Mouse (Mus musculus): ENCODE results near the gene Olfr1102. TPM values are rescaled to one million over a fixed set of nuclear protein-coding genes. Genes with fewer than 3 reads are reported as not detected.

Gene Olfr1102
- polyA plus RNA-seq (2015; fragmentation: Nextera tagmentation; extraction: Ambion mirVana) = not detected in 2 replicates

- Histone ChIP-seq H3K27ac (no peak within 1 kb of the TSS), H3K27me3 (no peaks in the 10 kb centered on the region), H3K36me3 (ENCODE audit: poor library complexity, severe bottlenecking) (no peaks in the 10 kb centered on the region), H3K4me3 (no peak within 1 kb of the TSS), H3K4me1 (no peaks in the 10 kb centered on the region), H3K4me2 (no peak within 1 kb of the TSS), H3K9me3 (replicated peaks) (no peaks in the 10 kb centered on the region), H3K9ac (no peak within 1 kb of the TSS)
- ATAC-seq = no peak
These were observed at the start of gene Olfr1102 for GRCm38 (mm10) chr2:86998098-86998497. Gene Olfr1102 (plus strand): TSS chr2:86998398.

- WGBS = 92% methylated on average over 1 of the region's 1 CpGs
- Histone ChIP-seq H3K36me3 (ENCODE audit: poor library complexity, severe bottlenecking) (no peaks in the 10 kb centered on the region), H3K4me1 (no peaks in the 10 kb centered on the region), H3K27ac (no peak within 1 kb of the TSS), H3K4me3 (no peak within 1 kb of the TSS), H3K27me3 (no peaks in the 10 kb centered on the region), H3K4me2 (no peak within 1 kb of the TSS), H3K9me3 (replicated peaks) (no peaks in the 10 kb centered on the region), H3K9ac (no peak within 1 kb of the TSS)
- no peak for ATAC-seq
These were observed 37.6 kb upstream of the Olfr1102 start, which contains the start of gene Olfr1099 for GRCm38 (mm10) chr2:86960593-86960992. Gene Olfr1099 (minus strand): TSS chr2:86960693.

- Histone ChIP-seq H3K27me3 (no peaks in the 10 kb centered on the region), H3K27ac (no peak within 1 kb of the TSS), H3K4me1 (no peaks in the 10 kb centered on the region), H3K9me3 (replicated peaks) (no peaks in the 10 kb centered on the region), H3K4me3 (no peak within 1 kb of the TSS), H3K36me3 (ENCODE audit: poor library complexity, severe bottlenecking) (no peaks in the 10 kb centered on the region), H3K9ac (no peak within 1 kb of the TSS), H3K4me2 (no peak within 1 kb of the TSS)
- WGBS = 83% methylated on average over 3 of the region's 3 CpGs
- ATAC-seq = no peak
These were observed 18.3 kb upstream of the Olfr1102 start, which contains the start of gene Olfr1100 for GRCm38 (mm10) chr2:86979854-86980253. Gene Olfr1100 (minus strand): TSS chr2:86979954.

GRCm38 (mm10) chr2:86991121-86991520, 7.1 kb upstream of the Olfr1102 start, which contains the start of gene Olfr1101:
Gene Olfr1101 (minus strand): TSS chr2:86991221.
- no peaks in the 10 kb centered on the region for H3K27me3 ChIP-seq
- H3K4me2 ChIP-seq = no peak within 1 kb of the TSS
- H3K9ac ChIP-seq = no peak within 1 kb of the TSS
- WGBS = 85% methylated on average over 3 of the region's 3 CpGs
- H3K4me3 ChIP-seq = no peak within 1 kb of the TSS
- H3K4me1 ChIP-seq = no peaks in the 10 kb centered on the region
- no peak within 1 kb of the TSS for H3K27ac ChIP-seq
- no peaks in the 10 kb centered on the region for H3K36me3 ChIP-seq (ENCODE audit: poor library complexity, severe bottlenecking)
- ATAC-seq = no peak
- no peaks in the 10 kb centered on the region; the same call in 1 of the 2 replicates for H3K9me3 ChIP-seq (replicated peaks)

GRCm38 (mm10) chr2:87026980-87027379, 28.8 kb downstream of the Olfr1102 start, which contains the start of gene Olfr1104:
Gene Olfr1104 (minus strand): TSS chr2:87027080.
- no peaks in the 10 kb centered on the region for H3K9me3 ChIP-seq (replicated peaks)
- no peak for ATAC-seq
- no peaks in the 10 kb centered on the region for H3K36me3 ChIP-seq (ENCODE audit: poor library complexity, severe bottlenecking)
- WGBS = 81% methylated on average over 1 of the region's 1 CpGs
- no peaks in the 10 kb centered on the region for H3K4me1 ChIP-seq
- H3K4me2 ChIP-seq = no peak within 1 kb of the TSS
- H3K4me3 ChIP-seq = no peak within 1 kb of the TSS
- H3K9ac ChIP-seq = no peak within 1 kb of the TSS
- no peaks in the 10 kb centered on the region for H3K27me3 ChIP-seq
- H3K27ac ChIP-seq = no peak within 1 kb of the TSS

GRCm38 (mm10) chr2:87036431-87036830, 38.2 kb downstream of the Olfr1102 start, which contains the start of gene Olfr1105:
Gene Olfr1105 (minus strand): TSS chr2:87036531.
- H3K9me3 ChIP-seq (replicated peaks) = no peaks in the 10 kb centered on the region
- H3K4me3 ChIP-seq = no peak within 1 kb of the TSS
- H3K9ac ChIP-seq = no peak within 1 kb of the TSS
- H3K27ac ChIP-seq = no peak within 1 kb of the TSS
- no peaks in the 10 kb centered on the region for H3K4me1 ChIP-seq
- H3K4me2 ChIP-seq = no peak within 1 kb of the TSS
- ATAC-seq = no peak
- H3K36me3 ChIP-seq (ENCODE audit: poor library complexity, severe bottlenecking) = no peaks in the 10 kb centered on the region
- H3K27me3 ChIP-seq = no peaks in the 10 kb centered on the region

- Histone ChIP-seq H3K4me2 (no peak within 1 kb of the TSS), H3K27ac (no peak within 1 kb of the TSS), H3K27me3 (no peaks in the 10 kb centered on the region), H3K9me3 (replicated peaks) (no peaks in the 10 kb centered on the region), H3K4me3 (no peak within 1 kb of the TSS), H3K9ac (no peak within 1 kb of the TSS), H3K4me1 (no peaks in the 10 kb centered on the region), H3K36me3 (ENCODE audit: poor library complexity, severe bottlenecking) (no peaks in the 10 kb centered on the region)
- 76% methylated on average over 1 of the region's 1 CpGs for WGBS
- ATAC-seq = no peak
These were observed 54.0 kb downstream of the Olfr1102 start, which contains the start of gene Olfr1106 for GRCm38 (mm10) chr2:87052173-87052572. Gene Olfr1106 (minus strand): TSS chr2:87052273.

Other genes starting within 250 kb of the Olfr1102 start
- gene Olfr1090, start 239.4 kb upstream of the Olfr1102 start, polyA plus RNA-seq (2015; fragmentation: Nextera tagmentation; extraction: Ambion mirVana) = not detected in 2 replicates
- not detected in 2 replicates for gene Olfr1093, start 215.9 kb upstream of the Olfr1102 start, polyA plus RNA-seq (2015; fragmentation: Nextera tagmentation; extraction: Ambion mirVana)
- not detected in 2 replicates for gene Olfr141, start 188.4 kb upstream of the Olfr1102 start, polyA plus RNA-seq (2015; fragmentation: Nextera tagmentation; extraction: Ambion mirVana)
- gene Olfr1094, start 173.7 kb upstream of the Olfr1102 start, polyA plus RNA-seq (2015; fragmentation: Nextera tagmentation; extraction: Ambion mirVana) = not detected in 2 replicates
- gene Olfr1095, start 146.7 kb upstream of the Olfr1102 start, polyA plus RNA-seq (2015; fragmentation: Nextera tagmentation; extraction: Ambion mirVana) = not detected in 2 replicates
- not detected in 2 replicates for gene Gm13723, start 123.6 kb upstream of the Olfr1102 start, polyA plus RNA-seq (2015; fragmentation: Nextera tagmentation; extraction: Ambion mirVana)
- gene Olfr1097, start 106.2 kb upstream of the Olfr1102 start, polyA plus RNA-seq (2015; fragmentation: Nextera tagmentation; extraction: Ambion mirVana) = not detected in 2 replicates
- gene Olfr1098, start 73.9 kb upstream of the Olfr1102 start, polyA plus RNA-seq (2015; fragmentation: Nextera tagmentation; extraction: Ambion mirVana) = not detected in 2 replicates
- not detected in 2 replicates for gene Olfr1099, start 37.7 kb upstream of the Olfr1102 start, polyA plus RNA-seq (2015; fragmentation: Nextera tagmentation; extraction: Ambion mirVana)
- not detected in 2 replicates for gene Olfr1100, start 18.4 kb upstream of the Olfr1102 start, polyA plus RNA-seq (2015; fragmentation: Nextera tagmentation; extraction: Ambion mirVana)
- gene Olfr1101, start 7.2 kb upstream of the Olfr1102 start, polyA plus RNA-seq (2015; fragmentation: Nextera tagmentation; extraction: Ambion mirVana) = not detected in 2 replicates
- gene Olfr1104, start 28.7 kb downstream of the Olfr1102 start, polyA plus RNA-seq (2015; fragmentation: Nextera tagmentation; extraction: Ambion mirVana) = not detected in 2 replicates
- not detected in 2 replicates for gene Olfr1105, start 38.1 kb downstream of the Olfr1102 start, polyA plus RNA-seq (2015; fragmentation: Nextera tagmentation; extraction: Ambion mirVana)
- gene Olfr1106, start 53.9 kb downstream of the Olfr1102 start, polyA plus RNA-seq (2015; fragmentation: Nextera tagmentation; extraction: Ambion mirVana) = not detected in 2 replicates
- not detected in 2 replicates for gene Olfr1107, start 77.4 kb downstream of the Olfr1102 start, polyA plus RNA-seq (2015; fragmentation: Nextera tagmentation; extraction: Ambion mirVana)
- gene Olfr1109, start 97.6 kb downstream of the Olfr1102 start, polyA plus RNA-seq (2015; fragmentation: Nextera tagmentation; extraction: Ambion mirVana) = not detected in 2 replicates
- gene Olfr259, start 116.2 kb downstream of the Olfr1102 start, polyA plus RNA-seq (2015; fragmentation: Nextera tagmentation; extraction: Ambion mirVana) = not detected in 2 replicates
- gene Olfr1110, start 141.9 kb downstream of the Olfr1102 start, polyA plus RNA-seq (2015; fragmentation: Nextera tagmentation; extraction: Ambion mirVana) = not detected in 2 replicates
- gene Olfr1111, start 154.2 kb downstream of the Olfr1102 start, polyA plus RNA-seq (2015; fragmentation: Nextera tagmentation; extraction: Ambion mirVana) = not detected in 2 replicates
- gene Olfr1112, start 189.4 kb downstream of the Olfr1102 start, polyA plus RNA-seq (2015; fragmentation: Nextera tagmentation; extraction: Ambion mirVana) = not detected in 2 replicates
- gene Olfr1113, start 210.6 kb downstream of the Olfr1102 start, polyA plus RNA-seq (2015; fragmentation: Nextera tagmentation; extraction: Ambion mirVana) = not detected in 2 replicates
- gene Olfr1115, start 249.6 kb downstream of the Olfr1102 start, polyA plus RNA-seq (2015; fragmentation: Nextera tagmentation; extraction: Ambion mirVana) = not detected in 2 replicates